Mouse (Mus musculus): ENCODE data around the gene C1galt1. TPM values are rescaled to one million over a fixed set of nuclear protein-coding genes. Genes with fewer than 3 reads are reported as not detected.

Gene C1galt1
- polyA plus RNA-seq, 1 experiment = 7.5 TPM

- no peaks in the 10 kb centered on the region for H3K36me3 ChIP-seq (ENCODE audit: control insufficient read depth, insufficient read depth, low read length)
- TF ChIP-seq CTCF (conservative IDR thresholded peaks at IDR 0.05; ENCODE audit: insufficient read depth, insufficient read length, low read depth, low read length) (no peak), POLR2A (IDR thresholded peaks at IDR 0.05; ENCODE audit: low read depth, low read length) (no peak)
- no peak overlapping the region for H3K4me3 ChIP-seq (ENCODE audit: insufficient read depth, low read depth, low read length)
- H3K27ac ChIP-seq (ENCODE audit: insufficient read depth, low read depth, low read length) = no peak overlapping the region
- DNase-seq = no peak
- no peaks in the 10 kb centered on the region for H3K27me3 ChIP-seq (replicated peaks; ENCODE audit: control insufficient read depth, insufficient read depth, low read length)
- 36% methylated on average over 6 of the region's 6 CpGs for WGBS
- no peaks in the 10 kb centered on the region for H3K4me1 ChIP-seq (ENCODE audit: control insufficient read depth, insufficient read depth, low read length)
Observed at GRCm38 (mm10) chr6:7832564-7833175, 12.0 kb upstream of the C1galt1 start.

- Histone ChIP-seq H3K36me3 (ENCODE audit: control insufficient read depth, insufficient read depth, low read length) (no peaks in the 10 kb centered on the region), H3K27me3 (replicated peaks; ENCODE audit: control insufficient read depth, insufficient read depth, low read length) (no peaks in the 10 kb centered on the region), H3K4me1 (ENCODE audit: control insufficient read depth, insufficient read depth, low read length) (peaks cover 19% of the 10 kb centered on the region), H3K4me3 (ENCODE audit: insufficient read depth, low read depth, low read length) (peak overlapping the region; percentile 21), H3K27ac (ENCODE audit: insufficient read depth, low read depth, low read length) (0 out of 2 replicates have a peak overlapping the region, but pooled peaks have one; percentile 17)
- DNase-seq = no peak
- TF ChIP-seq POLR2A (IDR thresholded peaks at IDR 0.05; ENCODE audit: low read depth, low read length) (no peak), CTCF (conservative IDR thresholded peaks at IDR 0.05; ENCODE audit: insufficient read depth, insufficient read length, low read depth, low read length) (no peak)
- WGBS = 60% methylated on average over 10 of the region's 10 CpGs
Observed at GRCm38 (mm10) chr6:7843726-7844411, 773 bp upstream of the C1galt1 start.

- H3K36me3 ChIP-seq (ENCODE audit: control insufficient read depth, insufficient read depth, low read length) = no peaks in the 10 kb centered on the region
- H3K27ac ChIP-seq (ENCODE audit: insufficient read depth, low read depth, low read length) = 0 out of 2 replicates have a peak overlapping the region, but pooled peaks have one; percentile 17
- peak overlapping the region; percentile 61 for H3K4me3 ChIP-seq (ENCODE audit: insufficient read depth, low read depth, low read length)
- peak; percentile 32; the same call in 1 of the 2 replicates for TF ChIP-seq CTCF (conservative IDR thresholded peaks at IDR 0.05; ENCODE audit: insufficient read depth, insufficient read length, low read depth, low read length)
- TF ChIP-seq POLR2A (IDR thresholded peaks at IDR 0.05; ENCODE audit: low read depth, low read length) = no peak
- peak; percentile 99 for DNase-seq
- H3K27me3 ChIP-seq (replicated peaks; ENCODE audit: control insufficient read depth, insufficient read depth, low read length) = no peaks in the 10 kb centered on the region
- 2% methylated on average over 22 of the region's 33 CpGs for WGBS
- H3K4me1 ChIP-seq (ENCODE audit: control insufficient read depth, insufficient read depth, low read length) = peaks cover 20% of the 10 kb centered on the region
Observed at GRCm38 (mm10) chr6:7844412-7844801, 235 bp upstream of the C1galt1 start.

- H3K4me3 ChIP-seq (ENCODE audit: insufficient read depth, low read depth, low read length) = peak overlapping the region; percentile 52
- no peak overlapping the region for H3K27ac ChIP-seq (ENCODE audit: insufficient read depth, low read depth, low read length)
- peak; percentile 28 for DNase-seq
Observed at GRCm38 (mm10) chr6:7845680-7846017, 1.0 kb downstream of the C1galt1 start.

GRCm38 (mm10) chr6:7846726-7847439 lies 2.2 kb downstream of the C1galt1 start:
- TF ChIP-seq CTCF (conservative IDR thresholded peaks at IDR 0.05; ENCODE audit: insufficient read depth, insufficient read length, low read depth, low read length) = no peak
- TF ChIP-seq POLR2A (IDR thresholded peaks at IDR 0.05; ENCODE audit: low read depth, low read length) = no peak
- Histone ChIP-seq H3K4me3 (ENCODE audit: insufficient read depth, low read depth, low read length) (peak overlapping the region; percentile 11; the same call in 1 of the 2 replicates), H3K4me1 (ENCODE audit: control insufficient read depth, insufficient read depth, low read length) (peaks cover 26% of the 10 kb centered on the region), H3K27ac (ENCODE audit: insufficient read depth, low read depth, low read length) (no peak overlapping the region), H3K27me3 (replicated peaks; ENCODE audit: control insufficient read depth, insufficient read depth, low read length) (no peaks in the 10 kb centered on the region), H3K36me3 (ENCODE audit: control insufficient read depth, insufficient read depth, low read length) (no peaks in the 10 kb centered on the region)
- no peak for DNase-seq
- 57% methylated on average over 8 of the region's 8 CpGs for WGBS

More at GRCm38 (mm10) chr6:7845680-7846017, 1.0 kb downstream of the C1galt1 start:
- TF ChIP-seq CTCF (conservative IDR thresholded peaks at IDR 0.05; ENCODE audit: insufficient read depth, insufficient read length, low read depth, low read length) (no peak), POLR2A (IDR thresholded peaks at IDR 0.05; ENCODE audit: low read depth, low read length) (no peak)
- peaks cover 26% of the 10 kb centered on the region for H3K4me1 ChIP-seq (ENCODE audit: control insufficient read depth, insufficient read depth, low read length)
- WGBS = 8% methylated on average over 6 of the region's 6 CpGs
- H3K27me3 ChIP-seq (replicated peaks; ENCODE audit: control insufficient read depth, insufficient read depth, low read length) = no peaks in the 10 kb centered on the region
- no peaks in the 10 kb centered on the region for H3K36me3 ChIP-seq (ENCODE audit: control insufficient read depth, insufficient read depth, low read length)

GRCm38 (mm10) chr6:7847890-7848508 lies 3.4 kb downstream of the C1galt1 start:
- 44% methylated on average over 6 of the region's 6 CpGs for WGBS
- H3K27ac ChIP-seq (ENCODE audit: insufficient read depth, low read depth, low read length) = peak overlapping the region; percentile 56; the same call in 1 of the 2 replicates

More at GRCm38 (mm10) chr6:7847890-7848508, 3.4 kb downstream of the C1galt1 start:
- no peak overlapping the region for H3K4me3 ChIP-seq (ENCODE audit: insufficient read depth, low read depth, low read length)
- peak; percentile 69 for DNase-seq
- peaks cover 26% of the 10 kb centered on the region for H3K4me1 ChIP-seq (ENCODE audit: control insufficient read depth, insufficient read depth, low read length)
- no peaks in the 10 kb centered on the region for H3K36me3 ChIP-seq (ENCODE audit: control insufficient read depth, insufficient read depth, low read length)
- no peaks in the 10 kb centered on the region for H3K27me3 ChIP-seq (replicated peaks; ENCODE audit: control insufficient read depth, insufficient read depth, low read length)
- TF ChIP-seq POLR2A (IDR thresholded peaks at IDR 0.05; ENCODE audit: low read depth, low read length) (no peak), CTCF (conservative IDR thresholded peaks at IDR 0.05; ENCODE audit: insufficient read depth, insufficient read length, low read depth, low read length) (no peak)

Measured in kidney, adult 2 months (tissue).